Mouse (Mus musculus) stomach, embryonic 16.5 days (tissue): ENCODE data around the gene Slc6a4. TPM values are rescaled to one million over a fixed set of nuclear protein-coding genes. Genes with fewer than 3 reads are reported as not detected.

Experiments
- ATAC-seq: fragments of 200-750 bp; cut with Nextera tagmentation; 2 replicates; pipeline ENCODE4 v1.8.0; 2017; ENCODE audit warnings: moderate number of reproducible peaks, moderate TSS enrichment; ENCODE audit not compliant: insufficient read depth, low FRiP score
- H3K27ac ChIP-seq: fragments of 300-500 bp; sonication (generic); 2 replicates; pipeline ENCODE4 v1.5.1; 2014; ENCODE audit warnings: low read length
- H3K27me3 ChIP-seq: fragments of 300-500 bp; sonication (generic); 2 replicates; pipeline ENCODE4 v1.6.1; 2014; ENCODE audit warnings: low read length, control low read depth, mixed read lengths; ENCODE audit not compliant: control insufficient read depth, insufficient read depth
- H3K36me3 ChIP-seq: fragments of 300-500 bp; sonication (generic); 2 replicates; pipeline ENCODE4 v1.6.1; 2014; ENCODE audit warnings: low read length; ENCODE audit not compliant: control insufficient read depth, insufficient read depth
- H3K4me1 ChIP-seq: fragments of 300-500 bp; sonication (generic); 2 replicates; pipeline ENCODE4 v1.6.1; 2014; ENCODE audit warnings: low read length, control low read depth, mixed read lengths; ENCODE audit not compliant: control insufficient read depth, insufficient read depth
- H3K4me2 ChIP-seq: fragments of 300-500 bp; sonication (generic); 2 replicates; pipeline ENCODE4 v1.6.1; 2014; ENCODE audit warnings: low read depth, low read length, mixed read lengths
- H3K4me3 ChIP-seq: fragments of 300-500 bp; sonication (generic); replicated peaks from 2 replicates; pipeline ENCODE4 v1.5.1; 2014; ENCODE audit warnings: mild to moderate bottlenecking, low read length
- H3K9ac ChIP-seq: fragments of 300-500 bp; sonication (generic); 2 replicates; pipeline ENCODE4 v1.6.1; 2014; ENCODE audit warnings: low read length
- H3K9me3 ChIP-seq: fragments of 300-500 bp; sonication (generic); replicated peaks from 2 replicates; pipeline ENCODE4 v1.6.1; 2016; ENCODE audit warnings: low read length, control low read depth; ENCODE audit not compliant: control insufficient read depth
- WGBS: fragments of 180-500 bp; shearing (Covaris S2); extraction: QIAGEN DNeasy Blood & Tissue Kit; methylation state at CpG from one replicate; pipeline ENCODE4 v1.1.7; 2014; 5-methylcytosine and 5-hydroxymethylcytosine counted together
- polyA plus RNA-seq: library from polyadenylated mRNA; unstranded; fragments of >200 nt; fragmentation: Nextera tagmentation; extraction: Ambion mirVana; gene quantifications from 2 replicates; pipeline ENCODE4 v1.2.1, GENCODE M21; 2015

Gene Slc6a4
- polyA plus RNA-seq, 1 experiment from 2014 or later = 3.0 TPM

- Histone ChIP-seq H3K4me1 (no peaks in the 10 kb centered on the region), H3K36me3 (no peaks in the 10 kb centered on the region), H3K27ac (no peak overlapping the region), H3K9ac (no peak overlapping the region), H3K27me3 (no peaks in the 10 kb centered on the region), H3K4me3 (no peak overlapping the region), H3K9me3 (no peaks in the 10 kb centered on the region), H3K4me2 (no peak overlapping the region)
- ATAC-seq = 0 out of 2 replicates have a peak, but pooled peaks have one; percentile 37
- WGBS = 49% methylated on average over 16 of the region's 16 CpGs
Observed at GRCm38 (mm10) chr11:77009069-77010025, 10.9 kb downstream of the Slc6a4 start.

DNA sequence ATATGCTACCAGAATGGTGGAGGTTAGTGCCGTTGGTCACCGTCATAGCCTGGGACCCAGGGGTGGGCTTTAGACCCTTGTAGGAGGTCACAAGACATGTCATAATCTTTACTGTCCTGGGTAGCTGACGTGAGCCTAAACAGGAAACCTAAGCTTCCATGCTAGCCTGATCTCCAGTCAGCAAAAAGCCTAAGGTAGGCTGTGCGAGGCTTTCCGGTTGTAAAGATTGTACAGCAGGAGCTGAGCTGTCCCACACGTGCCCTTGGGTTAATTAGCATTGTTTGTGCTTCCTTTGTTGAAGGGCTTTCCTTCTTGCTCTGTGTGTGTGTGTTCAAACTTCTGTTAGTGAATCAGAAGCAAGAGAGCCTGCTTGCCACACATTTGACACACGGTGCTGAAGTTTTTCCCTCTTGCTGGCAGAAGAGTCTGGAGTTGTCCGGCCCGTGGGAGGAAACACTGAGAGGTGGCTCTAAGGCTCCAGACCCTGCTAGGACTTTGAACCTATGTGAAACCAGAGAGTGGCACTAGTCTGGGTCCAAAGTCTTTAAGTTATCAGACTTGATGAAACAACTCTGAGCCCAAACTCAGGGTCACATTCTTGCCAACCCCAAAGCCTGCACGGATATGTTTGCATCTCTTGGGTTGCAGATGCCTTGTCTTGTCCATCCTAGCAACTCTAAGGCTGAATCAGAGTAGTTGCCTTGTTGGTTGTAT lies 12.5 kb downstream of the Slc6a4 start:
- ATAC-seq = no peak
- H3K9ac ChIP-seq = no peak overlapping the region
- WGBS = 68% methylated on average over 10 of the region's 10 CpGs

DNA sequence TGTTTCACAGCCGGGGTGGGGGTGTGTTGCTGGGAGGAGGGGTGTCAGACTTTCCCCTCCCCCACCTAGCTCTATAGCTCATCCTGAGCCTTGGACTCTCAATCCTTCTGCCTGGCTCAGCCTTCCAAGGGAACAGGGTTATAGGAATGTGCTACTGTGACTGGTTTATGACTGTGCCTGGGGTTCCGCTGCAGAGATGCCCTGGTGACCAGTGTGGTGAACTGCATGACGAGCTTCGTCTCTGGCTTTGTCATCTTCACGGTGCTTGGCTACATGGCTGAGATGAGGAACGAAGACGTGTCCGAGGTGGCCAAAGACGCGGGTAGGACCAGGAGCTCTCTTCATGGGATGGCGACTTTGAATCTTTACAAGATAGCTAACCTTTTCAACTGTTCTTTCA lies 19.6 kb downstream of the Slc6a4 start:
- Histone ChIP-seq H3K36me3 (no peaks in the 10 kb centered on the region), H3K27me3 (no peaks in the 10 kb centered on the region; the same call in 1 of the 2 replicates), H3K9me3 (no peaks in the 10 kb centered on the region), H3K4me2 (no peak overlapping the region), H3K9ac (no peak overlapping the region), H3K27ac (no peak overlapping the region), H3K4me3 (no peak overlapping the region), H3K4me1 (no peaks in the 10 kb centered on the region)
- no peak for ATAC-seq
- 82% methylated on average over 11 of the region's 11 CpGs for WGBS

More for the DNA sequence above, 12.5 kb downstream of the Slc6a4 start:
- H3K36me3 ChIP-seq = no peaks in the 10 kb centered on the region
- H3K27ac ChIP-seq = no peak overlapping the region
- no peaks in the 10 kb centered on the region for H3K4me1 ChIP-seq
- H3K4me2 ChIP-seq = no peak overlapping the region
- no peak overlapping the region for H3K4me3 ChIP-seq
- no peaks in the 10 kb centered on the region for H3K27me3 ChIP-seq
- H3K9me3 ChIP-seq = no peaks in the 10 kb centered on the region

GRCm38 (mm10) chr11:77019539-77019938 lies 21.1 kb downstream of the Slc6a4 start:
- WGBS = 45% methylated on average over 8 of the region's 8 CpGs
- H3K4me1 ChIP-seq = no peaks in the 10 kb centered on the region
- H3K4me3 ChIP-seq = no peak overlapping the region
- H3K9me3 ChIP-seq = no peaks in the 10 kb centered on the region
- no peaks in the 10 kb centered on the region; the same call in 1 of the 2 replicates for H3K27me3 ChIP-seq
- H3K36me3 ChIP-seq = no peaks in the 10 kb centered on the region
- H3K4me2 ChIP-seq = no peak overlapping the region
- H3K9ac ChIP-seq = no peak overlapping the region
- ATAC-seq = no peak
- no peak overlapping the region for H3K27ac ChIP-seq

DNA sequence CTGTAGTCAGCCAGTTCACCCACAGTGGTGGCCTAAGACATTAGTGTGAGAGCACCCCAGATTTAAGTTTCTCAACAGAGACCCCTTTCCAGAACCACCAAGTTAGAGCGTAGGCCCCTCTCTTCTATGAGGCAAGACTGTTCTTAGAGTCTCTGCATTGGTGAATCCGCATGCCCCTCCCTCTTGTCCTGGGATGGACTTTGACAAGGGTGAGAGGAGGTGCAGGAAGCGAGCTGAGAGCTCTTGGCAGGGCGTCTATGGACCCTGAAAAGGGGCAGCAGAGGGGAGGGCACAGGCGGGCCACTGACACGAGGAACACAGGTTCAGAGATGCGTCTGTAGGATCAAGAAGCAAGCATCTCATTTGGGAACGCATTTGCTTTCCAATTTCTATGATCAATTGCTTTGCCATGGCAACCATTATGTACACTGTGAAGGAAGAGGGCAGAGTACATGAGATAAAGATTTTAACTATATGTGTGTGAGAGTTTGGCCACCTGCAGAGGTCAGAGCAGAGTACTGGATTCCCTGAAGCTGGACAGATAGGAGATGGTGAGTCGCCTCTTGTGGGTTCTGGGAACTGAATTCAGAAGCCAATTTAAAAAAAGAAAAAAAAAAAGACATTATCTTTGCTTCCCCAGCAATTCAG lies 23.5 kb downstream of the Slc6a4 start:
- Histone ChIP-seq H3K27me3 (no peaks in the 10 kb centered on the region; the same call in 1 of the 2 replicates), H3K4me3 (no peak overlapping the region), H3K9me3 (no peaks in the 10 kb centered on the region), H3K27ac (no peak overlapping the region), H3K36me3 (no peaks in the 10 kb centered on the region), H3K4me1 (no peaks in the 10 kb centered on the region), H3K4me2 (no peak overlapping the region), H3K9ac (no peak overlapping the region)
- WGBS = 58% methylated on average over 9 of the region's 9 CpGs
- ATAC-seq = no peak

GRCm38 (mm10) chr11:77026559-77026958 lies 28.2 kb downstream of the Slc6a4 start:
- ATAC-seq = no peak
- H3K4me3 ChIP-seq = no peak overlapping the region
- no peaks in the 10 kb centered on the region for H3K9me3 ChIP-seq
- H3K4me1 ChIP-seq = no peaks in the 10 kb centered on the region
- H3K27me3 ChIP-seq = no peaks in the 10 kb centered on the region
- no peak overlapping the region for H3K9ac ChIP-seq
- no peak overlapping the region for H3K27ac ChIP-seq
- no peak overlapping the region for H3K4me2 ChIP-seq
- 60% methylated on average over 3 of the region's 3 CpGs for WGBS
- H3K36me3 ChIP-seq = no peaks in the 10 kb centered on the region

DNA sequence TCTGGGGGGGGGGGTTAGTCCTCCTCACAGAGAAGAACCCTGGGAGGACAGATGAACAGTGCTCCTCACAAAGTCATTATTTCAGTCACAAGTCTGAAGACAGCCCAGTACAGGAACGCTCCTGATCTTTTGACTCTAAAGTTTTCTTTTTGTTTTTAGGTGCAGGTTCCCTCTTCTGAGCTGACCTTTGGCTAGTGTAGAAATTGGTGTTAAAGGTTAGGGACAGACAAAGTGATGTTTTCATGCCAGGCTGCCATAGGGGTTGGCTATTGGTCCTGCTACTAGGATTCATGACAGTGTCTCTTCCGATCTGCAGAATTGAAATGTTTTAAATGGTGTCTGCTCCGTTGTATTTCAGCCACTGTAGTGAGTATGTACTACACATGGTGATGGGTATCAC lies 29.8 kb downstream of the Slc6a4 start:
- no peaks in the 10 kb centered on the region for H3K4me1 ChIP-seq
- no peak overlapping the region for H3K4me2 ChIP-seq
- H3K9me3 ChIP-seq = no peaks in the 10 kb centered on the region
- 90% methylated on average over 3 of the region's 3 CpGs for WGBS
- no peaks in the 10 kb centered on the region for H3K27me3 ChIP-seq
- H3K27ac ChIP-seq = no peak overlapping the region
- no peak overlapping the region for H3K9ac ChIP-seq
- H3K4me3 ChIP-seq = no peak overlapping the region
- no peak for ATAC-seq
- H3K36me3 ChIP-seq = no peaks in the 10 kb centered on the region

DNA sequence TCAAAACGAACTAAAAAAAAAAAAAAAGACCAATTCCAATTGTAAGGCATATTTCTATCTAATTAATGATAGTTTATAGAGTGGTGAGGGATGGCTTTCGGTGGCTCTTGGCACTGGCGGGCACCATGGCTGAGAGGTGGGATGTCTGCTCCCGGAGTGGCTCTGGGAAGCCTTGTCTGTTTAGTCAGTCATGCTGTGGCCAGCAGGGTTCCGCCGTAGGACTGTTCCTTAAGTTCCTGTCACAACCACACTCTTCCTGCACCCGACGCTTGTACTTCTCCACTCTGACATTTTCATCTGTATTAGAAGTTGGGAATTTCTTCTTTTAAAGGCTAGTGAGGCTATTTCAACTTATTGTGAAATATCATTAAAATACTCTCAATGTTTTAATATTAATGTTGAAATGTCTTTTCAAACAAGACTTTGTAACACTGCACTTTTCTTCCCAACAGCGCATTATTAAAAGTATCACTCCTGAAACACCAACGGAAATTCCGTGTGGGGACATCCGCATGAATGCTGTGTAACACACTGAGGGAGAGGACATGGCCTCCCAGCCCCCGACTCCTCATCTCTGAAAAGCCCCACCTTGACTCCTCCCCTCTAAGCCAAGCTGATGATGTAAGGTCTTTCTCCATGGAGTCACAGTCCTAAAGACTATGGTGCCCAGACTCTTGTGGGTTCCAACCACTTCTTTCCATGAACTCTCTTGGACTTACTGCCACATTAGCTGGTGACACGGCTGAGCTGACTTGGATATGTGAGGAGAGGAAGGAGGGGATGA lies 32.9 kb downstream of the Slc6a4 start:
- no peak for ATAC-seq
- Histone ChIP-seq H3K9me3 (no peaks in the 10 kb centered on the region), H3K4me3 (no peak overlapping the region), H3K4me2 (no peak overlapping the region), H3K9ac (no peak overlapping the region), H3K27me3 (no peaks in the 10 kb centered on the region), H3K27ac (no peak overlapping the region), H3K4me1 (no peaks in the 10 kb centered on the region), H3K36me3 (no peaks in the 10 kb centered on the region)
- WGBS = 73% methylated on average over 14 of the region's 14 CpGs
